Mouse (Mus musculus) MN1 (cell line): ENCODE measurements around the gene Bspry.
A peak's percentile ranks its signal among the peaks of the same experiment; 100 is the strongest.

ENCODE experiments used
- DNase-seq: peaks from one replicate; pipeline ENCODE4 v3.0.0-alpha.2; 2016; ENCODE audit warnings: low spot score

The Bspry gene

GRCm38 (mm10) chr4:62480709-62481605 is 1.1 kb downstream of the Bspry start:
- DNase-seq = peak; percentile 38

GRCm38 (mm10) chr4:62484928-62485327 is 5.1 kb downstream of the Bspry start:
- DNase-seq = no peak

GRCm38 (mm10) chr4:62485450-62486161 is 5.8 kb downstream of the Bspry start:
- DNase-seq = peak; percentile 18

- DNase-seq = no peak
These were observed 6.4 kb downstream of the Bspry start for GRCm38 (mm10) chr4:62486162-62486696.

GRCm38 (mm10) chr4:62487172-62487571 is 7.3 kb downstream of the Bspry start:
- no peak for DNase-seq

GRCm38 (mm10) chr4:62487914-62488313 is 8.1 kb downstream of the Bspry start:
- no peak for DNase-seq

GRCm38 (mm10) chr4:62492682-62493081 is 12.8 kb downstream of the Bspry start:
- no peak for DNase-seq

GRCm38 (mm10) chr4:62494230-62494629 is 14.4 kb downstream of the Bspry start:
- DNase-seq = no peak

- peak; percentile 73 for DNase-seq
These were observed 16.1 kb downstream of the Bspry start for GRCm38 (mm10) chr4:62495946-62496345.

- DNase-seq = peak; percentile 90
These were observed 17.0 kb downstream of the Bspry start for GRCm38 (mm10) chr4:62496815-62497214.

- no peak for DNase-seq
These were observed 20.9 kb downstream of the Bspry start for GRCm38 (mm10) chr4:62500799-62501198.

- peak; percentile 18 for DNase-seq
These were observed 21.7 kb downstream of the Bspry start for GRCm38 (mm10) chr4:62501534-62501933.

- peak; percentile 93 for DNase-seq
These were observed 22.3 kb downstream of the Bspry start for GRCm38 (mm10) chr4:62501964-62502732.

GRCm38 (mm10) chr4:62502969-62503368 is 23.1 kb downstream of the Bspry start:
- peak; percentile 14 for DNase-seq

- peak; percentile 46 for DNase-seq
These were observed 23.6 kb downstream of the Bspry start, which contains the start of gene Hdhd3 for GRCm38 (mm10) chr4:62503374-62503970. TSS of gene Hdhd3 (minus strand) at chr4:62503467.

- no peak for DNase-seq
These were observed 26.1 kb downstream of the Bspry start for GRCm38 (mm10) chr4:62505991-62506390.

GRCm38 (mm10) chr4:62506798-62507197 is 26.9 kb downstream of the Bspry start:
- peak; percentile 72 for DNase-seq

GRCm38 (mm10) chr4:62508839-62509238 is 29.0 kb downstream of the Bspry start:
- DNase-seq = peak; percentile 14

GRCm38 (mm10) chr4:62509946-62510345 is 30.1 kb downstream of the Bspry start:
- peak; percentile 70 for DNase-seq

- DNase-seq = peak; percentile 46
These were observed 34.2 kb downstream of the Bspry start for GRCm38 (mm10) chr4:62513998-62514506.

GRCm38 (mm10) chr4:62514995-62515394 is 35.1 kb downstream of the Bspry start:
- no peak for DNase-seq
